Mouse (Mus musculus) MEL (cell line): ENCODE results near the gene Ces1g. TPM values are rescaled to one million over a fixed set of nuclear protein-coding genes. Genes with fewer than 3 reads are reported as not detected.

Experiments
- polyA plus RNA-seq, 2 experiments: library from polyadenylated mRNA; stranded (reverse) in 1 of 2; unstranded in 1 of 2; fragments of >175 nt in 1 of 2; fragments of >200 nt in 1 of 2; gene quantifications; 2 replicates each; pipeline versions ENCODE4 v1.2.1 to v1.2.4; 2012; ENCODE audit warnings: low replicate concordance in 2 of 2, low read depth in 1 of 2; ENCODE audit not compliant: insufficient read length in 2 of 2, insufficient read depth in 1 of 2, missing spikeins in 1 of 2
- total RNA-seq: library from RNA; depleted of rRNA; stranded (reverse); fragments of 300-350 nt; gene quantifications from 2 replicates; pipeline ENCODE4 v1.2.3, GENCODE M21; 2012; rRNA removed

The Ces1g gene
- total and polyA plus RNA-seq, 3 experiments, result not detected

Other genes with a start within 250 kb of the Ces1g start
- not detected in 2 replicates for gene Ces1c, start 206.0 kb downstream of the Ces1g start, total RNA-seq
- not detected for gene Ces1c, start 206.0 kb downstream of the Ces1g start, polyA plus RNA-seq
- not detected in 2 replicates for gene Ces1d, start 139.5 kb downstream of the Ces1g start, total RNA-seq
- gene Ces1d, start 139.5 kb downstream of the Ces1g start, polyA plus RNA-seq, result not detected
- not detected in 2 replicates for gene Ces1e, start 107.7 kb downstream of the Ces1g start, total RNA-seq
- not detected for gene Ces1e, start 107.7 kb downstream of the Ces1g start, polyA plus RNA-seq
- gene Ces1f, start 57.6 kb downstream of the Ces1g start, total RNA-seq, result 0.23 TPM in 1 of 2 replicates, not detected in the other
- gene Ces1f, start 57.6 kb downstream of the Ces1g start, polyA plus RNA-seq, result not detected
- not detected in 2 replicates for gene Ces1h, start 42.4 kb upstream of the Ces1g start, total RNA-seq
- gene Ces1h, start 42.4 kb upstream of the Ces1g start, polyA plus RNA-seq, result not detected
- gene Ces5a, start 198.5 kb upstream of the Ces1g start, total RNA-seq, result not detected in 2 replicates
- gene Ces5a, start 198.5 kb upstream of the Ces1g start, polyA plus RNA-seq, result not detected